Mouse (Mus musculus) embryonic facial prominence, embryonic 11.5 days (tissue): ENCODE measurements around the gene Corin. TPM values are rescaled to one million over a fixed set of nuclear protein-coding genes. Genes with fewer than 3 reads are reported as not detected.

ENCODE experiments used
- ATAC-seq: fragments of 200-750 bp; cut with Nextera tagmentation; replicated peaks from 2 replicates; pipeline ENCODE4 v1.8.0; 2017; ENCODE audit warnings: low read depth; ENCODE audit not compliant: insufficient number of reproducible peaks, low FRiP score, low TSS enrichment
- DNase-seq: peaks from one replicate; pipeline ENCODE4 v3.0.0-alpha.2; 2015; ENCODE audit warnings: low spot score
- H3K27ac ChIP-seq: fragments of 300-500 bp; sonication (generic); replicated peaks from 2 replicates; pipeline ENCODE4 v1.5.1; 2014; ENCODE audit warnings: mild to moderate bottlenecking, low read depth, low read length, control low read depth
- H3K27me3 ChIP-seq: fragments of 300-500 bp; sonication (generic); 2 replicates; pipeline ENCODE4 v1.6.1; 2014; ENCODE audit warnings: mild to moderate bottlenecking, low read length, moderate library complexity, mixed read lengths; ENCODE audit not compliant: control insufficient read depth, insufficient read depth
- H3K36me3 ChIP-seq: fragments of 300-500 bp; sonication (generic); replicated peaks from 2 replicates; pipeline ENCODE4 v1.6.1; 2014; ENCODE audit warnings: low read depth, mild to moderate bottlenecking, low read length, moderate library complexity, mixed read lengths; ENCODE audit not compliant: control insufficient read depth, insufficient read depth
- H3K4me1 ChIP-seq: fragments of 300-500 bp; sonication (generic); 2 replicates; pipeline ENCODE4 v1.6.1; 2014; ENCODE audit warnings: low read length, mixed read lengths; ENCODE audit not compliant: control insufficient read depth, insufficient read depth
- H3K4me2 ChIP-seq: fragments of 300-500 bp; sonication (generic); 2 replicates; pipeline ENCODE4 v1.6.1; 2014; ENCODE audit warnings: low read depth, mild to moderate bottlenecking, control low read depth, low read length, moderate library complexity
- H3K4me3 ChIP-seq: fragments of 300-500 bp; sonication (generic); 2 replicates; pipeline ENCODE4 v1.5.1; 2014; ENCODE audit warnings: low read depth, low read length, control low read depth
- H3K9ac ChIP-seq: fragments of 300-500 bp; sonication (generic); replicated peaks from 2 replicates; pipeline ENCODE4 v1.6.1; 2014; ENCODE audit warnings: mild to moderate bottlenecking, control low read depth, low read length
- H3K9me3 ChIP-seq: fragments of 300-500 bp; sonication (generic); replicated peaks from 2 replicates; pipeline ENCODE4 v1.6.1; 2016; ENCODE audit warnings: mild to moderate bottlenecking, low read length, inconsistent platforms, mixed read lengths; ENCODE audit not compliant: control insufficient read depth
- WGBS: fragments of 180-500 bp; shearing (Covaris S2); extraction: QIAGEN DNeasy Blood & Tissue Kit; methylation state at CpG from one replicate; pipeline ENCODE4 v1.1.7; 2014; 5-methylcytosine and 5-hydroxymethylcytosine counted together
- polyA plus RNA-seq: library from polyadenylated mRNA; unstranded; fragments of >200 nt; fragmentation: Nextera tagmentation; extraction: Ambion mirVana; gene quantifications from 2 replicates; pipeline ENCODE4 v1.2.1, GENCODE M21; 2014

Corin gene
- polyA plus RNA-seq, 1 experiment from 2014 or later = 4.0 TPM

DNA sequence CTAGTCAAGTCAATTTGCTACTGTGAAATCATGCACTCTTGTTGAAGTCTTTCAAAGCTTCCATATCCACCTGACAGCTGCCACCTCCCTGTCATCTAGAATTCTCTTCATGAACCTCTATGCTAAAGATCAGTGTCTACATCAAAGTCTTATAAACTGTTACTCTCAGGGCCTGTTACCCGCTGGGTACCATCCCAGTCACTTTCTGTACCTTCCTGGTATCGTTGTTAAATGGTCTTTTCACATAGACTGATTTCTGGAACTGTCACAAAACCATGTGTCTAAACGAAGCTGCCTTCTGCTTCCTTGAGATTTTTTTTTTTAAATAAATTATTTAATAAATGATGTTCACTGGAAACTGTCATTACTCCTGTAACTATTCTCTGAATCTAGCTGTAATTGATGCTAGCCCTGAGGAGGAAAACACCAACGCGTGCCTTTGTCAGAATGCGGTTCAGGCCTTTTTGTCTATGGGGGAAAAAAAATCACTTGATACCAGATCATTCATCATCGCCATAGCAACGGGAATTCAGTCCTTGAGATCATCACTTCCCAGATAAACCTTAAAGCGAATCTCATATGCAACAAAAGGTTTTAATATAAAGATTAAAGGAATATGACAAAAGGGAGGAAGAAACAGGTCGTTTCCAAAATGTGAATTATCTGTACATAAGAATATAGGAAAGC lies 205.7 kb downstream of the Corin start:
- H3K9me3 ChIP-seq = no peaks in the 10 kb centered on the region
- H3K27me3 ChIP-seq = no peaks in the 10 kb centered on the region
- ATAC-seq = no peak
- no peaks in the 10 kb centered on the region for H3K36me3 ChIP-seq
- H3K4me1 ChIP-seq = no peaks in the 10 kb centered on the region
- 80% methylated on average over 10 of the region's 10 CpGs for WGBS
- no peak overlapping the region for H3K9ac ChIP-seq
- DNase-seq = no peak
- no peak overlapping the region for H3K4me2 ChIP-seq
- H3K27ac ChIP-seq = no peak overlapping the region
- H3K4me3 ChIP-seq = no peak overlapping the region

DNA sequence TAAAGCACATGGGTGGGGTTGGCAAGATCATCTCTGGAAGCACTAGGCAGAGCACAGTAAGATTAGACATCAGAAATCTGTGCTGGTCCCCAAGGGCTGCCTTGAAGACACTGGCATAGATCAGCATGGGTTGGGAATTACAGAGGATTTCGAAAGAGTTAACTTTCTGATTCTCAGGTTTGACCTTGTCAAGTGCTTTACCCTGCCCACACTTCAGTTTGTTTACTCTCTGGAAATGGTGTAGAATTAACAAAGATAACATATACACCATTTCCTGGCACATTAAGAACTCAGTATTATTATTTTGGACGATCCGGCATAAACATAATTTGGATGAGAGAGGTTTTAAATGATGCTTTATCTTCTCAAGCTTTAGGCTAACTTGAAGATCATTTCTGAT lies 219.2 kb downstream of the Corin start:
- Histone ChIP-seq H3K9me3 (no peaks in the 10 kb centered on the region), H3K36me3 (no peaks in the 10 kb centered on the region), H3K4me3 (no peak overlapping the region), H3K4me2 (no peak overlapping the region), H3K27ac (no peak overlapping the region), H3K4me1 (no peaks in the 10 kb centered on the region), H3K27me3 (no peaks in the 10 kb centered on the region), H3K9ac (no peak overlapping the region)
- 97% methylated on average over 3 of the region's 3 CpGs for WGBS
- DNase-seq (no peak), ATAC-seq (no peak)

DNA sequence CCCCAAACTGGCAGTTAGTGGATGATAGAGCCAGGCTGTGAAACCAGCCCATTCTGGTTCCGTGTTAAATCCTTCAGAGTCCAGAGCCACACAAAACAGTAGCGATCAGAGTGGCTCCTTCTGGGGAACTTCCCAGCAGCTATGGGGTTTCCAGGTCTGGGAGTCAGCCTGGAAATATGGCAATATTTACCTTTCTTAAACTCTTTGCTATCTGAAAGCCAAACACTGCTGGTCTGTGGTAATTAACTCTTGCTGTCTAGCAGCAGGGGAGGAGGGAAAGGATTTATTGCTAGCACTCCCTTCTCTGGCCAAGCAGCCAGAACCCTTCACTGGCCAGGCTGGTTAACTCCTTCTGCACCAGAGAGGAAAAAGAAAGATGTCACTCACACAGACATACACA lies 221.4 kb downstream of the Corin start:
- DNase-seq (no peak), ATAC-seq (no peak)
- Histone ChIP-seq H3K27me3 (no peaks in the 10 kb centered on the region), H3K9ac (no peak overlapping the region), H3K9me3 (no peaks in the 10 kb centered on the region), H3K27ac (no peak overlapping the region), H3K4me3 (no peak overlapping the region), H3K36me3 (no peaks in the 10 kb centered on the region), H3K4me2 (no peak overlapping the region), H3K4me1 (no peaks in the 10 kb centered on the region)
- 38% methylated on average over 2 of the region's 2 CpGs for WGBS

DNA sequence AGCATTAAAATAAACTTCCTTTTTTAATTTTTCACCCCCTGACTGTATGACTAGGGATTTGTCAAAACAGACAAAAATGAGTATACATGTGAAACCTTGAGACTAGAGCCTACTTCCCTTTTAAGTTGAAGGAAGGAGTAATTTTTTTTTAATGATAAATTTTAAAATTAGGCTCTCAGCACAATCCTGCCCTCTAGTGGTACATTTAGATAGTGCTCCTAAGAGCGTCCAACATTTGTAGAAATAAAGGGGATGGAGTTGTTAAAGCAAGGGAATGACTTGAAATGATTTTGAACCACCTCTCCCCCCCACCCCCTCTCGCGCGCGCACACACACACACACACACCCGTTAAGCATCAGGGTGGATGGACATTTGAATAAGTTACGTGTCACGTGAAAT lies 234.6 kb downstream of the Corin start:
- Histone ChIP-seq H3K4me3 (no peak overlapping the region), H3K27me3 (no peaks in the 10 kb centered on the region), H3K36me3 (no peaks in the 10 kb centered on the region), H3K9me3 (no peaks in the 10 kb centered on the region), H3K4me2 (no peak overlapping the region), H3K9ac (no peak overlapping the region), H3K4me1 (no peaks in the 10 kb centered on the region), H3K27ac (no peak overlapping the region)
- 58% methylated on average over 8 of the region's 8 CpGs for WGBS
- DNase-seq (peak; percentile 74), ATAC-seq (no peak)

DNA sequence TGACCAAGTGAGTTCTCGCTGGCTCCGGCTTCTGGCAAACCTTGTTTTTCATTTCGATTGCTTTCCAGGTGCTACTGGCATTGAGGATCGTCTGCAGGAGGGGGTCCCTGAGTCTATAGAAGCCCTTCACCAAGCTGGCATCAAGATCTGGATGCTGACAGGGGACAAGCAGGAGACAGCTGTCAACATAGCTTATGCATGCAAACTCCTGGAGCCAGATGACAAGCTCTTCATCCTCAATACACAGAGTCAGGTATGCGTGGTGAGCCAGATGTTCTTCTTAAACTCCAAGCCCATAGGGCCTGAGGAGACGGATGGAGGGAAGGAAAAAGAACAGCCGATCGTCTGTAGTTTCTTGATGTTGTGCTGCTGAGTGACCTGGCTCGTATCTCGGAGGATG lies 235.1 kb downstream of the Corin start:
- no peaks in the 10 kb centered on the region for H3K9me3 ChIP-seq
- H3K27ac ChIP-seq = no peak overlapping the region
- no peaks in the 10 kb centered on the region for H3K27me3 ChIP-seq
- H3K4me2 ChIP-seq = no peak overlapping the region
- no peak overlapping the region for H3K9ac ChIP-seq
- DNase-seq (no peak), ATAC-seq (no peak)
- no peaks in the 10 kb centered on the region for H3K4me1 ChIP-seq
- no peak overlapping the region for H3K4me3 ChIP-seq
- 88% methylated on average over 10 of the region's 10 CpGs for WGBS
- H3K36me3 ChIP-seq = no peaks in the 10 kb centered on the region

DNA sequence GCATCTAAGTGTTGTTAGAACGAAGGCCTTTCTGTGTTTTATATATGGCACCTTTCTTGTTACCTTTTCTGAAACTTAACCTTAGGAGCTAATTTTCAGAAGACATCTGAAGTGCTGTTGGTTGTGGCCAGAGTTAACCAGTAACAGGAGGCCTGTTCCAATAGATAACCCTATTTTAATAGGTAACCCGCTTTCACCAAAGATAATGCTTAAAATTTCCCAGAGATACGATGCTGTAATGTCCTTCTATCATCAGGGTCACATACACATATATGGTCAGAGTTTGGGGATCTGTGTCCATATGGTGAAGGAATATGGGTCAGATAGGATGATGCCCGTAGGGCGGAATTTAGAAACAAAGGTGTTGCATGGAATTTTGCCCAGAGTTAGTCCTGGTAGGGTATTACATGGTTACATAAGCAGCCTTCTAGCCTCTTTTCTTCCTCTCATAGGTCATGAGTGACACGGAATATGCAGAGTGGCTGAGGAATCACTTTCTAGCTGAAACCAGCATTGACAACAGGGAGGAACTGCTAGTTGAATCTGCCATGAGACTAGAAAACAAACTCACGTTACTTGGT lies 237.2 kb downstream of the Corin start:
- WGBS = 93% methylated on average over 7 of the region's 7 CpGs

DNA sequence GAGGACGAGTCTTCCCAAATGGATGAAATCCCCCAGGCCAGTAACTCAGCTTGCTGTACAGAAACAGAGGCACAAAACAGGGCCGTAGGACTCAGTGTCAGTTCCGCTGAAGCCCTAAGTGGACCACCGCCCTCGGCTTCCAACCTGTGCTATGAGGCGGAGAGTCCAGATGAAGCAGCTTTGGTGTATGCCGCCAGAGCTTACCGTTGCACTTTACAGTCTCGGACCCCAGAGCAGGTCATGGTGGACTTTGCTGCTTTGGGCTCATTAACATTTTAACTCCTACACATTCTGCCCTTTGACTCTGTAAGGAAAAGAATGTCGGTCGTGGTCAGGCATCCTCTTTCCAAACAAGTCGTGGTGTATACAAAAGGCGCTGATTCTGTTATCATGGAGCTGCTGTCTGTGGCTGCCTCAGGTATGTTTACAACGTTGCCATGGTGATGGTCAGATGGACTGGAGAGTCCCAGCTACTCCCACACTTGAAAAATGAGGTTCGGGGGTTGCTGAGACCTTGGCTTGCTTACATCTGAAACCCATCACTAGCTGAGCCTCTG lies 240.0 kb downstream of the Corin start:
- Histone ChIP-seq H3K4me1 (no peaks in the 10 kb centered on the region), H3K27me3 (no peaks in the 10 kb centered on the region), H3K9ac (no peak overlapping the region), H3K27ac (no peak overlapping the region), H3K4me2 (no peak overlapping the region), H3K36me3 (no peaks in the 10 kb centered on the region), H3K4me3 (no peak overlapping the region), H3K9me3 (no peaks in the 10 kb centered on the region)
- no peak for ATAC-seq
- peak; percentile 11 for DNase-seq
- 80% methylated on average over 15 of the region's 15 CpGs for WGBS

More for the DNA sequence above, 237.2 kb downstream of the Corin start:
- ATAC-seq (no peak), DNase-seq (no peak)
- Histone ChIP-seq H3K27me3 (no peaks in the 10 kb centered on the region), H3K9ac (no peak overlapping the region), H3K4me2 (no peak overlapping the region), H3K27ac (no peak overlapping the region), H3K4me1 (no peaks in the 10 kb centered on the region), H3K36me3 (no peaks in the 10 kb centered on the region), H3K9me3 (no peaks in the 10 kb centered on the region), H3K4me3 (no peak overlapping the region)

DNA sequence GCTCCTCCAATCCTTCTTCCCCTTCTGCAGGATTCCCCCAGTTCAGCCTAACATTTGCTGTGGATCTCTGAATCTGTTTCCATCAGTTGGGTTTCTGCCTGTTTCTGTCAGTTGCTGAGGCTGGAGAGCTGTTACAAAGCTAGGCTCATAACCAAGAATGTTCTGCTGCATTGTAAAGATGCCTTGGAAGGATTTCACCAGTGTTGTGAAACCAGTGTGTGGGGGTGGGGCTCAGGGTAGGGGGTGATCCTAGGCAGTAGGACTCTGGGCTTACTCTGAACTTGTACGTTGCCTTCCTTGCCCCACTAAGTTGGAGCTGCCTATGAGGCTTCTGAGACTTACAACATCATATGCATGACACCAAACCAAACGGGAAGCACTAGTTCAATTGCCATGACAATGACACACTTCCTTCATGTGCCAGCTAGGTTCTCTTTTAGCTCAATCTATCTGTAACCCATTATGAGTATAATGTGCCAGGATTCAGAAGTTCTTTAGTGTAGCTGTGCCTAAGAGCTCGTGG lies 242.4 kb downstream of the Corin start:
- Histone ChIP-seq H3K4me1 (no peaks in the 10 kb centered on the region), H3K4me2 (no peak overlapping the region), H3K4me3 (no peak overlapping the region), H3K27me3 (no peaks in the 10 kb centered on the region), H3K36me3 (no peaks in the 10 kb centered on the region), H3K9me3 (no peaks in the 10 kb centered on the region), H3K27ac (no peak overlapping the region), H3K9ac (no peak overlapping the region)
- no peak for DNase-seq
- no peak for ATAC-seq
- WGBS = 82% methylated on average over 3 of the region's 3 CpGs
